Mouse (Mus musculus) embryonic fibroblast, embryonic 13.5 days (primary cell): Measurements from ENCODE around the gene Mta1. TPM values are rescaled to one million over a fixed set of nuclear protein-coding genes. Genes with fewer than 3 reads are reported as not detected.

Experiments used
- H3K27ac ChIP-seq: 2 replicates; pipeline ENCODE4 v1.5.1; 2012; ENCODE audit warnings: low read length, control low read depth, inconsistent platforms; ENCODE audit not compliant: insufficient read depth
- H3K4me1 ChIP-seq: 2 replicates; pipeline ENCODE4 v1.6.1; 2011; ENCODE audit warnings: low read length; ENCODE audit not compliant: control insufficient read depth, insufficient read depth
- H3K4me3 ChIP-seq: 2 replicates; pipeline ENCODE4 v1.5.1; 2011; ENCODE audit warnings: mild to moderate bottlenecking, control low read depth, low read length; ENCODE audit not compliant: insufficient read depth
- CTCF ChIP-seq: IDR thresholded peaks from 2 replicates; pipeline ENCODE4 v1.5.1; 2011; ENCODE audit warnings: mild to moderate bottlenecking, control low read depth, low read length, moderate library complexity, borderline replicate concordance; ENCODE audit not compliant: insufficient read depth
- POLR2A ChIP-seq: IDR thresholded peaks from 2 replicates; pipeline ENCODE4 v1.6.1; 2011; ENCODE audit warnings: low read depth, mild to moderate bottlenecking, control low read depth, low read length, moderate library complexity
- polyA plus RNA-seq: library from polyadenylated mRNA; stranded (reverse); fragments of >200 nt; gene quantifications from 2 replicates; pipeline ENCODE4 v1.2.4, GENCODE M21; 2011; ENCODE audit warnings: low read depth; ENCODE audit not compliant: missing spikeins, insufficient read length

The Mta1 gene
- polyA plus RNA-seq, 1 experiment, result 86.5 TPM

DNA sequence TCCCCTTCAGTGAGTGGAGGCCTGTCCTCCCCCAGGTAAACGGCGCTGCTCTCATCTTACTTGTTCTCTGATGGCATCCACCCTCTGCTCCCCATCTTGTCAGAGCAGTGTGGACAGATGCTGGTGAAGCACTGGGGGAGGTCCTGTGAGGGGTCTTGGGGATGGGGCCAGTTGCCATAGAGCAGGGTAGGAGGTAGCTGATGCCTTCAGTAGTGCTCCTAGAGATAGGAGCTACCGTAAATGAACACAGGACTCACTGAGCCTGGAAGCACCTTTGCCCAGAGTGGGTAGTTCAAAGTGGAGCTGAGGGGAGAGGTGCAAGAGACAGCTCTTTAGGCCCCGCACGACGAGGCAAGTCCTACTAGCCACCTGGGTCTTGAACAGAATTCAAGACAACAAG, 28.7 kb upstream of the Mta1 start:
- no peak overlapping the region for H3K27ac ChIP-seq
- H3K4me3 ChIP-seq, result no peak overlapping the region
- H3K4me1 ChIP-seq, result no peaks in the 10 kb centered on the region
- TF ChIP-seq POLR2A (no peak), CTCF (no peak)

DNA sequence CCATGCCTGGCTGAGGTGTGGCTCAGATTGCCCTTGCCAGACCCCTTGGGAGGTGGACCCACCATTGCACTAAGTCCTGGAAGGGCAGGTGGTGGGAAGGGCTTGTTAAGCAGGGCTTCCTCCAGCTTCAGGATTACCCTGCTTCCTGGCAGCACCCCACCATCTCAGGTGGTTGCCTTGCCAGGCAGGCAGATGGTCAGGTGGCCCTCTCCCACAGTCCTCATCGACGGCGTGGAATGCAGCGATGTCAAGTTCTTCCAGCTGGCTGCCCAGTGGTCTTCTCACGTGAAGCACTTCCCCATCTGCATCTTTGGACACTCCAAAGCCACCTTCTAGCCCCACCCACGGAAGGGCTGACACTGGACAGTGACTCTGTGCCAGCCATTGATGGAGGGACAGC, 26.8 kb upstream of the Mta1 start:
- Histone ChIP-seq H3K4me3 (no peak overlapping the region), H3K4me1 (no peaks in the 10 kb centered on the region), H3K27ac (no peak overlapping the region)
- TF ChIP-seq POLR2A (no peak), CTCF (no peak)

DNA sequence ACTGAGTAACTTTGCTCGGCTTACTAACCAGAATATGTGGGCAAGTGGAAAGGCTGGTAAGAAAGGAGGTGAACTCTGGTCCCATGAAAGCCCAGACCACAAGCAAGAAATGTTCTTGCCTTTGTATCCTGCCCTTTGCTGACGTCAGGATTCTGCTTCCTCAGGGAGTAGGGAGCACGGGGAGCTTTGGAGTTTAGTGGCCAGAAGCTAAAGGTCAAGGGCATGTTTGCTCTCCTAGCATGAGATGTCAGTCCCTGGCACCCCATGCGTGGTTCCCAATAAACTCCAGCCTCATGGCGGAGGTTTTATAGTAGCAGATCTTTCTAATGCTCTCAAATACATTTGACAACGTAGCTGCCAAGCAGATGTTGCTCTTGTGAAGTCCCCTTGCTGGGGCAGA, 26.3 kb upstream of the Mta1 start:
- TF ChIP-seq POLR2A, result no peak
- no peak for TF ChIP-seq CTCF
- H3K4me3 ChIP-seq, result no peak overlapping the region
- H3K27ac ChIP-seq, result no peak overlapping the region
- H3K4me1 ChIP-seq, result no peaks in the 10 kb centered on the region

DNA sequence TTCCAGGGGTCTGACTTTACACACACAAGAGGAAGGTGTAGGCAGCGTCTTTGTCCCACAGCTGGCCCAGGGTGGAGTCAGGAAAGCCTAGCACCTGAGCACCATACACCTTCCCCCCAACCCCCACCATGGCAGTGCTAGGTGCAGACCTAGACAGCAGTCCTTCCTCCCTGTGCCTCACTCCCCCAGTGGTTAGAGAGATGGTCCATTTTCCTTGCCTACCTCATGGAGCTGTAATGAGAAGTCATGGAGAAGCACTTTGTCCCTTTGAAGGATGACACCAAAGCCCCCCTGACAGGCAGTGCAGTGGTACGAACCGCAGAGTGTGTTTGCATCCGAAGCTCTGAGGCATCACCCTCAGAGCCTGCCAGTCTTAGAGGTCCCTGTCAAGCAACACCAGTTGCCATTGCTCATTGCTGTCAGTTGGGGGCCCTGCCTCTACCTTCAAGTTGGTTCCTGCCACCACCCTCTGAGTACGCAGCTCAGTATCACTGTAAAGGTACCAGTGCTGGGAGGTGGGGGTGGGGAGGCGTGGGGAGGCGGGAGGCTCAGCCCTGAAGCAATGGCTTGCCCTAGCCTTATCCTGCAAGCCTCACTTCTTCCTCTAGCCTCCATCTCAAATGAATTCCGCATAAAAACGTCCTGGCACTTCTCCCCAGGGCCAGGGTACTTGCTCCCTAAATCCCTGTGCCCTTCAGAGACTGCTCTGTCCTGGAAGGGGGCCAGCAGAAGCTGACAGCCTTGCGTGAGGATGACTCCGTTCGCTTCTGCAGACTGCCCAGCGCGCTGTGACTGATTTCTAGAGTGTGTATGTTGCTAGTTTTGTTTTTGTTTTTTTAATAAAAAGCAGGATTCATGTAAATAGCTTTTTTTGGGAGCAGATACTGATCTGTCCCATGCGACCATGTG, 24.4 kb upstream of the Mta1 start:
- Histone ChIP-seq H3K27ac (no peak overlapping the region), H3K4me1 (no peaks in the 10 kb centered on the region), H3K4me3 (no peak overlapping the region)
- no peak for TF ChIP-seq POLR2A
- 0 out of 2 replicates have a peak, but pooled peaks have one; percentile 8 for TF ChIP-seq CTCF

DNA sequence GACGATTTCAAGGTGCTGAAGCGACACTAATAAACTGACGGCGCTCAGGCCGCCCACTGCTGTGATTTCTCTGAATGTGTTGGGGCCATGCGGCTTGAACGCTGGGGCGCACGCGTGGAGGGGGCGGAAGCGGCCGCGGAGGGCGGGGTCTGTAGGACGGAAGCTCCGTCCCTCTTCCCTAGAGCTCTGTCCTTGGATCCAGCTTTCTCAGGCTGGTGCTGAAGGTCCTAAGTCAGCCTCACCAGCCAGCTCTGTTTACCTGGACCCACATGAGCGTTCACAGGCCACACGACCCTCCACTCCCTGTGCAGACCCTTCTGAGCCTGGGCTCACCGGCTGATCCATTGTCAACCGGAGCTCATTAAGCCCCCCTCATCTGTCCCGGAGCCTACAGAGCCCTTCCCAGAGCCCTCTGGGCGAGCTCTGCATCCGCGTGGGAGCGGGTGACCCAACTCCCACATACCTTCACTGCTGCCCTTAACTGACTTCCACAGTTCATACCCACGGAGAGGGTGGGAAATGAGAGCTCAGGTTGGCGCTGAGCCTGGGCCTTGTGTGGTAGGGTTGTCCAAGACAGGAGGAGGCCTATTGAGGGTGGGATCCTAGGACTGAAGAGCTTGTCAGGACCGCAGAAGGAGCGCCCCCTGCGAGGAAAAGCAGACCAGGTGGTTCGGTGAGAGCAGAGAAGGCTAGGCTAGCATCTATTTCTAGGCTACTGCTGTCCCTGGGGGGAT, 23.6 kb upstream of the Mta1 start, which contains the start of gene Tex22:
Gene Tex22, plus strand, starts transcription at position 174 of the 734 bp plus-strand sequence.
- H3K4me1 ChIP-seq, result no peaks in the 10 kb centered on the region
- H3K27ac ChIP-seq, result peak within 1 kb of the TSS; percentile 27; the same call in 1 of the 2 replicates
- H3K4me3 ChIP-seq, result no peak within 1 kb of the TSS
- TF ChIP-seq CTCF (no peak), POLR2A (peak; percentile 89)

DNA sequence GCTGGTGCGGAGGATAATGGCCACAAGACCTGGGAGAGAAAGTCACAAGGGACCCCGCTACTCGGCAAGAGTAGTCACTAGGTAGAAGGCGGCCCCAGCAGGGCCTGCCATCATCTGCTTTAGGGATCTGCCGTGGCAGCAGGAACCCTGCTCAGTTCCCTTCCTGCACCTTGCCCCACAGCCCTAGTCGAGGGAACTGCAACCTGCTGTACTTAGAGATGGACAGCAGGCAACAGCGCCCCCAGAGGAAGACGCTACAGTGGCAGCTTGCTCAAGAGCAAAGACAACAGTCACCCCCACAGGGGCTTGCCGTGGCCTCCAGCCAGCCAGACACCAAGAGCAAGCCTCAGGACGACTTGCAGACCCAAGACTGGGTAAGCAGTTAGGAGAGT, 23.0 kb upstream of the Mta1 start:
- H3K4me3 ChIP-seq, result no peak overlapping the region
- no peaks in the 10 kb centered on the region for H3K4me1 ChIP-seq
- TF ChIP-seq POLR2A (no peak), CTCF (peak; percentile 88; the same call in 1 of the 2 replicates)
- H3K27ac ChIP-seq, result no peak overlapping the region

DNA sequence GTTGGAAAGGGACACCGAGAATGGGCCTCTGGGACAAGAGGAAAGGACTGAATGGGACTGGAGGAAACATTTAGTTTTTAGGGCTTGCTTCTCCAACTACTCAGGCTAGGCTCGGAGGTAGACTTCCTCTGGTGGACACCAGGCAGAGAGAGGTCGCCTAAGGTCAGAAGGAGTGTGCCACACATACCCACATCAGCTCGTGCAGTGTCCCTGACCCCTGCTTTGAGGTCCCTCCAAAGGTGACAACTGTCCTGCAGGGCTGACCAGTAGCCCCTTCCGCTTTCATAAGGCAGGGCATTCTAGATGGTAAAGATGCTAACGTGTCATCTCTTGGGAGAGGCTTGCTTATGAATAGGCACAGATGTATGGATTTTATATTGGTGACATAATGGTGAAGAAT, 22.6 kb upstream of the Mta1 start:
- H3K27ac ChIP-seq, result no peak overlapping the region

DNA sequence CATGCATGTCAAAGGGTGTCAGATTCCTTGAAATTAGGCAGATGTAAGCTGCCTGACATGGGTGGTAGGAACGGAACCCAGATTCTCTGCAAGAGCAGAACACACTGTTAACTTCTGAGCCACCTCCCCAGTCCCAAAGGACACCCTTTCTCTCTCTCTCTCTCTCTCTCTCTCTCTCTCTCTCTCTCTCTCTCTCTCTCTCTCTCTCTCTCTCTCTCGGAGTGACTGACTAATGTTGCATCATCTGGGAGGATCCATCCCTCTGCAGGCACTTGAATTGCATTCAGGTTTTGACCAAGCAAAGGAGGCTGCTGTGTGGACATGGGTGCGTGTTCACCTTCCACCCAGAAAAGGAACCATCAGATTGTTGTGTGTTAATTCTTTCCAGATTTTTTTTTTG, 10.8 kb upstream of the Mta1 start:
- no peak overlapping the region for H3K4me3 ChIP-seq
- no peak for TF ChIP-seq CTCF
- TF ChIP-seq POLR2A, result no peak

More for the DNA sequence above, 22.6 kb upstream of the Mta1 start:
- Histone ChIP-seq H3K4me3 (no peak overlapping the region), H3K4me1 (no peaks in the 10 kb centered on the region)
- no peak for TF ChIP-seq CTCF
- TF ChIP-seq POLR2A, result no peak

DNA sequence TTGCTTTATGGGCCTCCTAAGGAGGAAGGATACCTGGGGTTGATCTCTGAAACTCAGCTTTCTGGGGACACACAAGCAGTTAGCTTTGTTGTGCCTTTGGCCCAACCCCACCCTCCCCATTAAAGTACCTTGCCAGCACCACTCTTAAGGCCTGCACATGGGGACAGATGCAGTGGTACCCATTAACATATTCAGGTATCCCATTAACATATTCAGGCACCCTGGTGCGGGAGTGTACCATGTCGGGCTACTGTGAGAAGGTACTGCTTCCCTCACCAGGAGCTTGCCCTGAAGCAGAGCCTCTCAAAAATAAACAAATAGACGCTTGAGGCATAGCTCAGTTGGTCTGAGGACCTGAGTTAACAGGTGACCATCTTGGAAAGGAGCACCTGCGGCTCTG, 10.1 kb upstream of the Mta1 start:
- H3K4me3 ChIP-seq, result no peak overlapping the region
- H3K27ac ChIP-seq, result no peak overlapping the region
- H3K4me1 ChIP-seq, result no peaks in the 10 kb centered on the region
- no peak for TF ChIP-seq POLR2A
- TF ChIP-seq CTCF, result no peak

More for the DNA sequence above, 10.8 kb upstream of the Mta1 start:
- Histone ChIP-seq H3K4me1 (no peaks in the 10 kb centered on the region), H3K27ac (no peak overlapping the region)

DNA sequence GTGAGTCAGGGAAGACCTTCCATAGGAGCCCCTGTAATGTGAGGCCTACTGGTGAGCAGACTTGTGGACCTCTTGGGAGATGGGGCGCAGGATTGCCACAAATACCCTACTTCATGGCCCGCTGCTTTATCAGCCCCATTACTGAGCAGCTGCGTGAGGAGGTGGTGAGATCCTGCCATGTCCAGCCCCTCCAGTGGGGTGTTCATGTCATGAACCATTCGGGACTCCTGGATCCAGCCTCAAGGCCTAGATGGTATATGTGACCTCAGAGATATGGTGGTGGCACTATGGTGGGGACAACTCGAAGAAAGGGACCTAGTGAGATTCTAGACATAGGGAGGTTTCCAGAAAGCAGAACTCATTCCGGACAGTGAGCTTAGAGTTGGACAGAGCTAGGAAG, 9.0 kb upstream of the Mta1 start:
- Histone ChIP-seq H3K27ac (no peak overlapping the region), H3K4me3 (no peak overlapping the region), H3K4me1 (no peaks in the 10 kb centered on the region)
- no peak for TF ChIP-seq CTCF
- no peak for TF ChIP-seq POLR2A
